Mouse (Mus musculus) thymus, adult 2 months (tissue): ENCODE results near the gene Disc1.

Experiments
- CTCF ChIP-seq: fragments of 200-500 bp; IDR thresholded peaks from 2 replicates; pipeline ENCODE4 v1.5.1; 2012; ENCODE audit warnings: mild to moderate bottlenecking, control low read depth, low read length, moderate library complexity, borderline replicate concordance; ENCODE audit not compliant: control insufficient read depth, poor library complexity, insufficient read depth; ENCODE audit errors: extremely low read depth
- POLR2A ChIP-seq: fragments of 200-500 bp; IDR thresholded peaks from 2 replicates; pipeline ENCODE4 v1.6.1; 2012; ENCODE audit warnings: mild to moderate bottlenecking, low read length, control low read depth, moderate library complexity; ENCODE audit not compliant: control insufficient read depth, poor library complexity, insufficient read depth; ENCODE audit errors: extremely low read depth

- TF ChIP-seq CTCF (no peak), POLR2A (no peak)
These were observed 10.6 kb upstream of the Disc1 start for GRCm38 (mm10) chr8:125043394-125043793.
